Mouse (Mus musculus) neural tube, embryonic 13.5 days (tissue): ENCODE data around the gene Phpt1. TPM values are rescaled to one million over a fixed set of nuclear protein-coding genes. Genes with fewer than 3 reads are reported as not detected.

Experiments used
- ATAC-seq: fragments of 200-750 bp; cut with Nextera tagmentation; 2 replicates; pipeline ENCODE4 v1.8.0; 2017; ENCODE audit warnings: low read depth, mild to moderate bottlenecking, moderate TSS enrichment, moderate library complexity
- H3K27ac ChIP-seq: fragments of 300-500 bp; sonication (generic); replicated peaks from 2 replicates; pipeline ENCODE4 v1.5.1; 2015; ENCODE audit warnings: moderate library complexity, mild to moderate bottlenecking, inconsistent platforms
- H3K27me3 ChIP-seq: fragments of 300-500 bp; sonication (generic); 2 replicates; pipeline ENCODE4 v1.6.1; 2015; ENCODE audit warnings: mild to moderate bottlenecking, inconsistent platforms
- H3K36me3 ChIP-seq: fragments of 300-500 bp; sonication (generic); 2 replicates; pipeline ENCODE4 v1.6.1; 2015; ENCODE audit warnings: mild to moderate bottlenecking, inconsistent platforms
- H3K4me1 ChIP-seq: fragments of 300-500 bp; sonication (generic); replicated peaks from 2 replicates; pipeline ENCODE4 v1.6.1; 2015; ENCODE audit warnings: inconsistent platforms
- H3K4me2 ChIP-seq: fragments of 300-500 bp; sonication (generic); 2 replicates; pipeline ENCODE4 v1.6.1; 2015; ENCODE audit warnings: inconsistent platforms, mild to moderate bottlenecking, moderate library complexity
- H3K4me3 ChIP-seq: fragments of 300-500 bp; sonication (generic); 2 replicates; pipeline ENCODE4 v1.5.1; 2015; ENCODE audit warnings: mild to moderate bottlenecking, inconsistent platforms
- H3K9ac ChIP-seq: fragments of 300-500 bp; sonication (generic); 2 replicates; pipeline ENCODE4 v1.6.1; 2015; ENCODE audit warnings: moderate library complexity, mild to moderate bottlenecking, inconsistent platforms
- H3K9me3 ChIP-seq: fragments of 300-500 bp; sonication (generic); 2 replicates; pipeline ENCODE4 v1.6.1; 2016; ENCODE audit warnings: inconsistent platforms
- WGBS: fragments of 180-500 bp; shearing (Covaris S2); methylation state at CpG from one replicate; pipeline ENCODE4 v1.1.7; 2015; 5-methylcytosine and 5-hydroxymethylcytosine counted together
- polyA plus RNA-seq: library from polyadenylated mRNA; unstranded; fragments of >200 nt; fragmentation: Nextera tagmentation; extraction: Ambion mirVana; gene quantifications from 2 replicates; pipeline ENCODE4 v1.2.1, GENCODE M21; 2015

The Phpt1 gene
- polyA plus RNA-seq, 1 experiment from 2014 or later, result 188 TPM

- H3K4me1 ChIP-seq, result no peaks in the 10 kb centered on the region
- no peaks in the 10 kb centered on the region for H3K27me3 ChIP-seq
- H3K4me2 ChIP-seq, result no peak overlapping the region
- no peak for ATAC-seq
- H3K9me3 ChIP-seq, result no peaks in the 10 kb centered on the region
- H3K36me3 ChIP-seq, result peaks cover 95% of the 10 kb centered on the region
- no peak overlapping the region for H3K4me3 ChIP-seq
- 96% methylated on average over 5 of the region's 5 CpGs for WGBS
- no peak overlapping the region for H3K27ac ChIP-seq
- H3K9ac ChIP-seq, result no peak overlapping the region
Observed at GRCm38 (mm10) chr2:25596765-25597510, 21.9 kb upstream of the Phpt1 start.

GRCm38 (mm10) chr2:25591863-25592262, 16.8 kb upstream of the Phpt1 start:
- Histone ChIP-seq H3K9ac (no peak overlapping the region), H3K27me3 (no peaks in the 10 kb centered on the region), H3K4me2 (no peak overlapping the region), H3K27ac (no peak overlapping the region), H3K9me3 (no peaks in the 10 kb centered on the region), H3K36me3 (peaks cover 89% of the 10 kb centered on the region), H3K4me3 (no peak overlapping the region), H3K4me1 (no peaks in the 10 kb centered on the region)
- no peak for ATAC-seq
- WGBS, result 89% methylated on average over 2 of the region's 2 CpGs

GRCm38 (mm10) chr2:25588227-25588907, 13.3 kb upstream of the Phpt1 start:
- Histone ChIP-seq H3K9me3 (no peaks in the 10 kb centered on the region), H3K4me3 (no peak overlapping the region), H3K4me1 (peaks cover 6% of the 10 kb centered on the region), H3K36me3 (peaks cover 92% of the 10 kb centered on the region), H3K9ac (no peak overlapping the region), H3K27me3 (no peaks in the 10 kb centered on the region), H3K4me2 (no peak overlapping the region), H3K27ac (no peak overlapping the region)
- ATAC-seq, result no peak
- WGBS, result 95% methylated on average over 8 of the region's 8 CpGs

- WGBS, result 91% methylated on average over 8 of the region's 8 CpGs
- no peak overlapping the region for H3K27ac ChIP-seq
- H3K9me3 ChIP-seq, result no peaks in the 10 kb centered on the region
- no peak overlapping the region for H3K4me3 ChIP-seq
- ATAC-seq, result no peak
- peaks cover 17% of the 10 kb centered on the region for H3K4me1 ChIP-seq
- no peak overlapping the region for H3K9ac ChIP-seq
- H3K4me2 ChIP-seq, result no peak overlapping the region
- H3K27me3 ChIP-seq, result no peaks in the 10 kb centered on the region
- peaks cover 87% of the 10 kb centered on the region for H3K36me3 ChIP-seq
Observed at GRCm38 (mm10) chr2:25587290-25587689, 12.3 kb upstream of the Phpt1 start.

GRCm38 (mm10) chr2:25585601-25586000, 10.6 kb upstream of the Phpt1 start:
- Histone ChIP-seq H3K9ac (no peak overlapping the region), H3K4me3 (no peak overlapping the region), H3K9me3 (no peaks in the 10 kb centered on the region), H3K4me1 (peaks cover 32% of the 10 kb centered on the region), H3K4me2 (no peak overlapping the region), H3K27me3 (peaks cover 5% of the 10 kb centered on the region), H3K36me3 (peaks cover 70% of the 10 kb centered on the region), H3K27ac (no peak overlapping the region)
- no peak for ATAC-seq
- WGBS, result 86% methylated on average over 3 of the region's 3 CpGs

GRCm38 (mm10) chr2:25584856-25585255, 9.8 kb upstream of the Phpt1 start:
- no peak overlapping the region for H3K27ac ChIP-seq
- H3K4me3 ChIP-seq, result no peak overlapping the region
- H3K9me3 ChIP-seq, result no peaks in the 10 kb centered on the region
- H3K9ac ChIP-seq, result no peak overlapping the region
- peaks cover 63% of the 10 kb centered on the region for H3K36me3 ChIP-seq
- peaks cover 38% of the 10 kb centered on the region for H3K4me1 ChIP-seq
- 92% methylated on average over 4 of the region's 4 CpGs for WGBS
- H3K4me2 ChIP-seq, result no peak overlapping the region
- H3K27me3 ChIP-seq, result peaks cover 13% of the 10 kb centered on the region
- no peak for ATAC-seq

- peaks cover 60% of the 10 kb centered on the region for H3K36me3 ChIP-seq
- 95% methylated on average over 3 of the region's 3 CpGs for WGBS
- no peak for ATAC-seq
Observed at GRCm38 (mm10) chr2:25584152-25584551, 9.1 kb upstream of the Phpt1 start.

GRCm38 (mm10) chr2:25583571-25583970, 8.5 kb upstream of the Phpt1 start:
- peaks cover 56% of the 10 kb centered on the region for H3K36me3 ChIP-seq
- H3K9ac ChIP-seq, result peak overlapping the region; percentile 31; the same call in 1 of the 2 replicates
- 71% methylated on average over 4 of the region's 4 CpGs for WGBS
- H3K9me3 ChIP-seq, result no peaks in the 10 kb centered on the region
- peak overlapping the region; percentile 83 for H3K27ac ChIP-seq
- no peak overlapping the region for H3K4me2 ChIP-seq
- ATAC-seq, result no peak
- H3K4me1 ChIP-seq, result peaks cover 51% of the 10 kb centered on the region
- no peak overlapping the region for H3K4me3 ChIP-seq
- H3K27me3 ChIP-seq, result peaks cover 25% of the 10 kb centered on the region

More at GRCm38 (mm10) chr2:25584152-25584551, 9.1 kb upstream of the Phpt1 start:
- Histone ChIP-seq H3K4me3 (no peak overlapping the region), H3K27me3 (peaks cover 20% of the 10 kb centered on the region), H3K9ac (no peak overlapping the region), H3K4me2 (no peak overlapping the region), H3K4me1 (peaks cover 46% of the 10 kb centered on the region), H3K27ac (no peak overlapping the region), H3K9me3 (no peaks in the 10 kb centered on the region)

GRCm38 (mm10) chr2:25583120-25583481, 8.1 kb upstream of the Phpt1 start:
- Histone ChIP-seq H3K9me3 (no peaks in the 10 kb centered on the region), H3K36me3 (peaks cover 51% of the 10 kb centered on the region), H3K4me1 (peaks cover 56% of the 10 kb centered on the region), H3K27me3 (peaks cover 30% of the 10 kb centered on the region), H3K4me2 (no peak overlapping the region), H3K27ac (peak overlapping the region; percentile 83), H3K4me3 (no peak overlapping the region), H3K9ac (peak overlapping the region; percentile 31; the same call in 1 of the 2 replicates)
- ATAC-seq, result peak; percentile 51; the same call in 1 of the 2 replicates
- 53% methylated on average over 6 of the region's 6 CpGs for WGBS

GRCm38 (mm10) chr2:25582466-25583119, 7.6 kb upstream of the Phpt1 start:
- peaks cover 61% of the 10 kb centered on the region for H3K4me1 ChIP-seq
- peaks cover 35% of the 10 kb centered on the region for H3K27me3 ChIP-seq
- peak; percentile 41 for ATAC-seq
- H3K27ac ChIP-seq, result peak overlapping the region; percentile 83
- H3K9me3 ChIP-seq, result no peaks in the 10 kb centered on the region
- peaks cover 46% of the 10 kb centered on the region for H3K36me3 ChIP-seq
- 34% methylated on average over 12 of the region's 12 CpGs for WGBS
- H3K9ac ChIP-seq, result no peak overlapping the region; the same call in 1 of the 2 replicates
- peak overlapping the region; percentile 72; the same call in 1 of the 2 replicates for H3K4me2 ChIP-seq
- no peak overlapping the region for H3K4me3 ChIP-seq

GRCm38 (mm10) chr2:25581901-25582301, 6.9 kb upstream of the Phpt1 start:
- peak overlapping the region; percentile 48; the same call in 1 of the 2 replicates for H3K4me3 ChIP-seq
- 0 out of 2 replicates have a peak, but pooled peaks have one; percentile 1 for ATAC-seq
- H3K4me2 ChIP-seq, result peak overlapping the region; percentile 72
- WGBS, result 37% methylated on average over 6 of the region's 6 CpGs
- H3K4me1 ChIP-seq, result peaks cover 68% of the 10 kb centered on the region
- peaks cover 42% of the 10 kb centered on the region for H3K27me3 ChIP-seq
- H3K36me3 ChIP-seq, result peaks cover 40% of the 10 kb centered on the region
- peak overlapping the region; percentile 43 for H3K9ac ChIP-seq
- peak overlapping the region; percentile 83 for H3K27ac ChIP-seq
- no peaks in the 10 kb centered on the region for H3K9me3 ChIP-seq

GRCm38 (mm10) chr2:25581294-25581864, 6.4 kb upstream of the Phpt1 start, which contains the start of gene Ajm1:
Ajm1 (minus strand) TSS chr2:25581757.
- Histone ChIP-seq H3K4me3 (peak within 1 kb of the TSS; percentile 48), H3K4me1 (peaks cover 70% of the 10 kb centered on the region), H3K9me3 (no peaks in the 10 kb centered on the region), H3K36me3 (peaks cover 37% of the 10 kb centered on the region), H3K27me3 (peaks cover 47% of the 10 kb centered on the region), H3K9ac (peak within 1 kb of the TSS; percentile 66), H3K27ac (peak within 1 kb of the TSS; percentile 83), H3K4me2 (peak within 1 kb of the TSS; percentile 72)
- peak; percentile 77 for ATAC-seq
- WGBS, result 7% methylated on average over 19 of the region's 19 CpGs
